Mouse (Mus musculus) mesoderm, embryonic 11.5 days (tissue): ENCODE measurements around the gene Hfe2.

Source experiments
- DNase-seq: peaks from one replicate; pipeline ENCODE4 v3.0.0-alpha.2; 2012; ENCODE audit warnings: low read depth, low spot score

Gene Hfe2

DNA sequence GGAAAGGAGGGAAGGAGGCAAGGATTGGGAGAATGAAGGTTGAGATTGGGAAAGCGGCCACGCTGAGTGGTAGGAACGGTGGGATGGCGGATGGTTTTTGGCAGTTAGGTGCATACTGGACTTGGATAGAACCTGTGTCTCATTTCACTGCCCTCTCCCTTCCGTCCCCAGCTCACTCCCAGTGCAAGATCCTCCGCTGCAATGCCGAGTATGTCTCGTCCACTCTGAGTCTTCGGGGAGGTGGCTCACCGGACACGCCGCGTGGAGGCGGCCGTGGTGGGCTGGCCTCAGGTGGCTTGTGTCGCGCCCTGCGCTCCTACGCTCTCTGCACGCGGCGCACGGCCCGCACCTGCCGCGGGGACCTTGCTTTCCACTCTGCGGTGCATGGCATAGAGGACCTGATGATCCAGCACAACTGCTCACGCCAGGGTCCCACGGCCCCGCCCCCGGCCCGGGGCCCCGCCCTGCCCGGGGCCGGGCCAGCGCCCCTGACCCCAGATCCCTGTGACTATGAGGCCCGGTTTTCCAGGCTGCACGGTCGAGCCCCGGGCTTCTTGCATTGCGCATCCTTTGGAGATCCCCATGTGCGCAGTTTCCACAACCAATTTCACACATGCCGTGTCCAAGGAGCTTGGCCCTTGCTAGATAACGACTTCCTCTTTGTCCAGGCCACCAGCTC, 2.0 kb downstream of the Hfe2 start:
- no peak for DNase-seq

GRCm38 (mm10) chr3:96528506-96528905, 3.5 kb downstream of the Hfe2 start:
- DNase-seq, result no peak

DNA sequence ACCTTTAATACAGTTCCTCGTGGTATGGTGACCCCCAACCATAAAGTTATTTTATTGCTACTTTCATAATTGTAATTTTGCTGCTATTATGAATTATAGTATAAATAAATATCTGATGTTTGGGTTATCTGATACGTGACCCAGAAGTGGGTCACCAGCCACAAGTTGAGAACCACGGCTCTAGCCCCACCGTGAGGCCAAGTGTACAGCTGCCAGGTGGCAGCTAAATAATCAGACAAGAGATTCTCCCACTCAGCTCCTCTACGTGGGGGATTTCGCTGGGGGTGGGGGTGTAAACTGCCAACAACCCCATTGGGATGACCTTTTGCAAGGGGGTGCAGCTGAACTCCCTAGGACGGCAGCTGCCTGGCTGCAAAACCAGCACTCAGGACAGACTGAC, 7.1 kb downstream of the Hfe2 start:
- no peak for DNase-seq

DNA sequence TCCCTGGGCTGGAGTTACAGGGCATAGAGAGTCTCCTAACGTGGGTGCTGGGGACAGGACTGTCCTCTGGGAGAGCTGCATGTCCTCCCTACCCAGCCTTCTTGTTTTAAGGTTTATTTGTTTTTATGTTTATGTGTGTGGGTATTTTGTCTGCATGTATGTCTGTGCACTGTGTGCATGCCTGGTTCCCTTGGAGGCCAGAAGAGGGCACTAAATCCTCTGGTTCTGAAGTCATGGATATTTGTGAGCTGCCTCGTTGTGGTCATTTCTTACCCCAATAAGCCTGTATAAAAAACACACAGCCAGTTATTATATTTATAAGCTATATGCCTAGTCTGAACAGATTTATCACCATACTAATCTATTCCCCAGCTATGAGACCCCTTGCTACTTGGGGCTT, 9.3 kb downstream of the Hfe2 start:
- DNase-seq, result no peak

DNA sequence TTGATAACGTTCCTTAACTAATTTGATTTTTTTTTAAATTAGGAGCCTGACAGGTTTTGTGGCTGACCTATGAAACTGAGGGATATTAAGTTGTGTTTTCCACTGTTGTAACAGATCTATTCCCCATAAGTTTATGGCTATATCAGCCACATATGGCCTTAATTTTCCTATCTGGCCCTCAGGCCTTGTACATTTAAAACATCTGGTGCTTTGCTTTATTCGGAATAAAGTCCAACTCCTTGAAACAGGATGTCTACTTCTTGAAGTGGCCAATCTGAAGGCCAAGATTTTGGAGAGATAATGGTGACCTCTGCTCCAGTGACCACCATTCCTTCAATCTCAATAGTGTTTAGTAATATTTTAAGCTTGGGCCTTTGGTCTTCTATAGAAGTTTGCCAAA, 14.3 kb downstream of the Hfe2 start:
- DNase-seq, result no peak

DNA sequence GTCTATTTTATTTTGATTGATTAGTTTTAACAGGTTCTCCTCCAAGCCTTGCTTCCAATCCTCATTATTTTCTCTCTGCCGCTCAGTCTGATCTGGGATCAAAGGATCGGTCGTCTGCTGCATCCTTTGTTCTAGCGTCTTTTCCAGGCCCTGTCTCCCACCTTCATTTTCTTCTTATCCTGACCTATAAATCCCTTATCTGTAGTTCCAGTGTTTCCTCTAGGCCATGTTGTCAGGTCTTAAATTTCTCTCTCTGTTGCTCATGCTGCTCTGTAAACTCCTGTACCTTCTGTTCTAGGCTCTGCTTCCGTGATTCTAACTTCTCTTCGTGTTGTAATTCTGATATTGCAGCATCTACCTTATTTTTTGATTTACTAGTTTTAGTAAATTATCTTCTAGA, 15.8 kb downstream of the Hfe2 start:
- no peak for DNase-seq

- no peak for DNase-seq
These were observed 16.5 kb downstream of the Hfe2 start for GRCm38 (mm10) chr3:96541328-96542078.

DNA sequence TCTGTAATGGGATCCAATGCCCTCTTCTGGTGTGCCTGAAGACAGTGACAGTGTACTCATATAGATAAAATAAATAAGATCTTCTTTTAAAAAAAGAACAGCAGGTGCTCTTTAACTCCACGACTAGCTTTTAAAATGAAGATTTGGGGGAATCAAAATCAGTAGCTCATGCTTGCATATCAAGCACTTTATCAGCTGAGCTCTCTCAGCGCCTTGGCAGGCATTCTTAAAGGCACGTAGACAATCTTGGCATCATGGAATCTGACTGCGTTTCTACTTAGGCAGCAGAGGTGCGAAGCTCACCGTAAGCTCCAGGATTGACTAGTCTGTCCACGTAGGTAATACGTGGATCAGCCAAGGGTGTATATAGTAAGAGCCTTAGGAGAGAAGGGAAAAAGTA, 17.6 kb downstream of the Hfe2 start:
- DNase-seq, result no peak

GRCm38 (mm10) chr3:96543345-96543744, 18.4 kb downstream of the Hfe2 start:
- no peak for DNase-seq

GRCm38 (mm10) chr3:96545565-96545964, 20.6 kb downstream of the Hfe2 start:
- DNase-seq, result no peak

DNA sequence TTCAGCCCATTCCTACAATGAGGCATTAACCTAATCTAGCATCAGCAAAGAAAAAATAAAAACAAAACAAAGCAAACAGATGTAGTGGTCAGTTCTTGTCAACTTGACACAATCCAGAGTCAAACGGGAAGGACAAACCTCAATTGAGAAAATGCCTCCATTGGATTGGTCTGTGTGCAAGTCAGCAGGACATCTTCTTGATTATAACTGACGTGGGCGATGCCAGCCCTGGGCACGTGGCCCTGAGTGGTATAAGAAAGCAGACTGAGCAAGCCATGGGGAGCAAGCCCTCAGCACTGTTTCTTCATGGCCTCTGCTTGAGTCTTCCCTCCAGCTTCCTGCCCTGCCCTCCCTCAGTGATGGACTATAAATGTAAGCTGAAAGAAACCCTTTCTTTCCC, 21.9 kb downstream of the Hfe2 start:
- DNase-seq, result no peak

- DNase-seq, result peak; percentile 74
These were observed 22.5 kb downstream of the Hfe2 start for GRCm38 (mm10) chr3:96547389-96547960.

GRCm38 (mm10) chr3:96548824-96549223, 23.9 kb downstream of the Hfe2 start:
- no peak for DNase-seq

GRCm38 (mm10) chr3:96549346-96549745, 24.4 kb downstream of the Hfe2 start:
- DNase-seq, result no peak

GRCm38 (mm10) chr3:96551203-96551602, 26.2 kb downstream of the Hfe2 start:
- peak; percentile 50 for DNase-seq

- no peak for DNase-seq
These were observed 26.9 kb downstream of the Hfe2 start for GRCm38 (mm10) chr3:96551890-96552289.

- DNase-seq, result no peak
These were observed 28.6 kb downstream of the Hfe2 start for GRCm38 (mm10) chr3:96553601-96554000.

- DNase-seq, result no peak
These were observed 29.3 kb downstream of the Hfe2 start for GRCm38 (mm10) chr3:96554251-96554650.

DNA sequence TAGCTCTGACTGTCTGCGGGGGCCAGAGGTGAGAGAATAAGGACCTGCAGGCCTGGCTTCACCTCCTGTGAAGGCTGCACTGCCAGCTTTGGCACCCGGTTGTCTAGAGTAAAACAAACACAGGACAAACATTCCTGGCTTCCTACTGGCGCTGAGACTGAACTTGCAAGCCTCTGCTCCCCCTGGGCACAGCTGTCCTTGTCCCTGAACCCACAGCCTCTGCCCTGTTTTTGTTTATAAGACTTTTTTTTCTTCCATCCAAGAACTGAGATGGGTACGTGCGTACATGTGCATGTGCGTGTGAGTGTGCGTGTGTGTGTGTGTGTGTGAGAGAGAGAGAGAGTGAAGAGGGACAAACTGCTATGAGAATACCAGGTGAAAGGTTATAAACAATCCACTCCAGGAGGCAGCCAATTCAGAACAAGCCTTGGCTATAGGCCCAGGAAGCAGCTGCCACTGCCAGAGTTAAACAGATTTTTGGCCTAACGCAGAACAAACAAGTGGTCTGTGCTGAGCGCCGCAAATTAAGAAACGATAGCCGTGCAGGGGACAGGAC, 30.1 kb downstream of the Hfe2 start:
- no peak for DNase-seq

- DNase-seq, result no peak
These were observed 31.1 kb downstream of the Hfe2 start for GRCm38 (mm10) chr3:96555999-96556614.

DNA sequence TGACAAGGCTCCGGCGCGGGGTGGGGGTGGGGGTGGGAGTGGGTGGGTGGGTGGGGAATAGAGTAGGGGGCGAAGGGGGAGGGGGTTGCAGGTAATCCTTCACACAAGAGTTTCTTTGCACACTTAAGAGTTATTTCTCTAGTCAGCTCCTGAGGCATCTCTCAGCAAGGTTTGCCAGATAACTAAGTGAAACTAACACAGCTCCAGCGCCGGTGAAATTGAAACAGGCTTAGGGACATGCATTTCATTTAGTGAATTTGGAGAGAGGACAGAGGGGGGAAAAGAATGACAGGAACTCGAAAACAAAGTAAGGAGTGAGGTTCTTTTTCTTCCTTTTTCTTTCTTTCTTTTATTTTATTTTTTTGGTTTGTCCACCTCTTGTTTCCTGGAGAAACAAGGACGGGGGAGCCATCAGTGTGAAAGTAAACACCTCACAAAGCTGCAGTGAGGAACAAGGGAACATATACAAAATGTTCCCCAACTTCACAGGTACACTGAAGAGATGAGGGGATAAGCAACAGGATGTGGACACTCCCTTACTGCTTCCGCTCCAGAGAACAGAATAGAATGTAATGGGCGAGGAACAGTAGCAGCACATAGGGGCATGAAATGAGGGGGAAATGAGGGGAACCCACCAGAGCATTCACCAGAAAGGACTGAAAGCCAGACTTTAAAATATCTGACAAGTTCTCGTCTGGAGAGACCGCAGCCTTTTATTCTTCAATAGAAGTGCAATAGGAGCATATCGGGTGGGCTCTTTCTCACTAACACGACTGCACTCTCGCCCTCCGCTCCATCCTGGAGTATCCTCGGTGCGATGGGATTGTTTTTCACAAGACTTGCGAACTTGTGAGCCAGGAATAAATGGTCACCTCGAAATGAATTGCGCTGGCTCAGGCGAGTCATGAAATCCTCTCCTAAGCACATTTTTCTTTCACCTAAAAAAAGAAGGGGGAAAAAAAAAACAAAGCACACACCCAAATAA, 32.0 kb downstream of the Hfe2 start:
- no peak for DNase-seq
